Mouse (Mus musculus) common myeloid progenitor, adult 5-6 weeks (primary cell): ENCODE results near the gene 4921509C19Rik. TPM values are rescaled to one million over a fixed set of nuclear protein-coding genes. Genes with fewer than 3 reads are reported as not detected.
"Not testable (repeated sequence)": the region's sequence is repeated elsewhere in the genome, so short reads cannot be mapped to it uniquely, and the experiment has no call there.

ENCODE experiments used
- ATAC-seq: replicated peaks from 2 replicates; pipeline ENCODE4 v1.8.0; 2016; ENCODE audit warnings: low read depth, mild to moderate bottlenecking, moderate TSS enrichment, inconsistent platforms; ENCODE audit not compliant: poor library complexity, severe bottlenecking
- total RNA-seq: library from RNA; stranded (forward); fragments of 200-1000, 187-1606 nt; gene quantifications from 2 replicates; pipeline ENCODE4 v1.2.3, GENCODE M21; 2017

The 4921509C19Rik gene
- total RNA-seq: not detected in 2 replicates

DNA sequence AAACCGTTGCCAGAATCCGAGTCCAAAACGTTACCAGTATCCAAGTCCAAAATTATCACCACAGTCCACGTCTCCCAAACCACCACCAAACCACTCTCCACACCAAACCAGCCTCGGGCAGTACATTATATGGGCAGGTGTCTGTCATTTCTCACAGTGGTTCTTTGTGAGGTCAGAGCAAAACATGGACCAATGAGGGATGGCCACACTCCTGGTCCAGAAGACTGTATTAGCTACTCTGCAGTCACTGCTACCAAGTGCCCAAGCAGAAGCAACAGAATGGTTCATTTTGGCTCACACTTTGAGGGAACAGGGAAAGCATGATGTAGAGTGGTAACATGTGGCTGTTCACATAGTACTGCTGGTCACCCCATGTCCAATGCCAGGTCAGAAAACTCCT lies at the start of gene 4921509C19Rik:
TSS of gene 4921509C19Rik (minus strand) at position 101 of the 400 bp plus-strand sequence.
- ATAC-seq: not testable (repeated sequence)

DNA sequence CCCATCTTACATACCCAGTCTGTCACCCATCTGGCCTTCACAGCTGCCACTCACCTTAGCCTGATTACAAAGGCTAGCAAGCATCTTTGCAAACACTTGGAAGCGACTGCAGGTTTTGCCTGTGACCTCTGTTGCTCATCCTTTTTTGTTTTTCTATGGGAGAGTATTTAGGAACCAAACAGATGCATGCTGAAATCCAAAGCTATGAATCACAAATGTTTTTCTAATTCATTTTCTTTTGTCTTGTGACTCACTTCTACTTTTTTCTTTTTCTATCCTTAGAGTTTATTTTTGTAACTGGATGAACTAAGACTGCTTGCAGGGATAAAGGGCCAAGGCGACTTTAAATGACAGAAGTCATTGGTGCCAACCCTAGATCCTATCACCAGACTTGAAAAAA lies 49.6 kb upstream of the 4921509C19Rik start:
- no peak for ATAC-seq

DNA sequence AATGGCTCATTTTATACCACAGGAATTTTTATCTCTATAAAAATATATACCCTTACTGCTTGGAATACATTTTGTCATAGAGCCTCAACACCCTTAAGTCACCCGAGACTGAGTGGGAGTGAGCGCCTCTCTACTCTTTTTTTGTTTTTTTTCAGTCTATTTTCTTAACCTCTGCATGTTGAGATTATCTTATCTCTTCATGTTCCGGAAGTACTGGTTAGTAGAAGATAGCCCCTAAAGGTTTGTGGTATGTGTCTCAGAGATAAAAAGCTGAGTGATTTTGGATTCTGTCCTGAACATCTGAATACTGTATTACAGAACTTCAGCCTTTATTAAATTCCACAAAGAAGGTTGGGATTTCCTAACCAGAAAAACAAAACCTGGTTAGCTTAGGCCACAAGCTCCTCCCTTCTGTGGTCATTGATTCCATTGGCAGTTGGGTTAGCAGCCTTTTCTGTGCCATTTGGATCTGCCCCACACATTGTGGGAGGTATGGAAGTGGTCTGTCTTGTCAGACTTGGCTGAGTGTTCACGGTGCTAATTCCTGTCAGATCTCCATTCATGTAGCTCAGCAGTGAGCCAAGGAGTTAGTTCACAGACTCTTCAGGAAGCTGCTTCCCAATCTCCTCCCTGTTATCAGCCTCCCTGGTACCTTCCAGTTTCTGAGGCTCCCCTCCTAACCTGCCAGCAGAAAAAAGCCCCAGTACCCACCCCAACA lies 48.5 kb upstream of the 4921509C19Rik start:
- peak; percentile 76 for ATAC-seq

DNA sequence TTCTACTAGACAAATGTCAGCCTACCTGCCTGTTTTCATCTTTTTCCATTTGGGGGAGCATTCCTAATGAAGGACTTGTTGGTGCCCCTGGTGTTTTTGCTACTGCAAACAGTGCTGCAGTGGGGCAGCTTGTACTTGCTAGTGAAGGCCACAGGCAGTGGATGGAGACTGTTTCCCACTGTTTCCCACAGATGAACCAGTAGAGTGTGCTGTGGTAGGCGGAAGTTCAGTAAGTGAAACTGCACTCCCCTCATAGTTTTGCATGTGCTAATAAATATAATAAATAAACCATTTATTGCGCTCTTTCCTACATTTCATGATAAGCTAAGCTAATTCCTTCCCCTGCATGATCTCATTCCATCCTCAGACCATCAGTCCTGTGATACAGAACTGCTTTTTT lies 43.0 kb upstream of the 4921509C19Rik start:
- 0 out of 2 replicates have a peak, but pooled peaks have one; percentile 42 for ATAC-seq

DNA sequence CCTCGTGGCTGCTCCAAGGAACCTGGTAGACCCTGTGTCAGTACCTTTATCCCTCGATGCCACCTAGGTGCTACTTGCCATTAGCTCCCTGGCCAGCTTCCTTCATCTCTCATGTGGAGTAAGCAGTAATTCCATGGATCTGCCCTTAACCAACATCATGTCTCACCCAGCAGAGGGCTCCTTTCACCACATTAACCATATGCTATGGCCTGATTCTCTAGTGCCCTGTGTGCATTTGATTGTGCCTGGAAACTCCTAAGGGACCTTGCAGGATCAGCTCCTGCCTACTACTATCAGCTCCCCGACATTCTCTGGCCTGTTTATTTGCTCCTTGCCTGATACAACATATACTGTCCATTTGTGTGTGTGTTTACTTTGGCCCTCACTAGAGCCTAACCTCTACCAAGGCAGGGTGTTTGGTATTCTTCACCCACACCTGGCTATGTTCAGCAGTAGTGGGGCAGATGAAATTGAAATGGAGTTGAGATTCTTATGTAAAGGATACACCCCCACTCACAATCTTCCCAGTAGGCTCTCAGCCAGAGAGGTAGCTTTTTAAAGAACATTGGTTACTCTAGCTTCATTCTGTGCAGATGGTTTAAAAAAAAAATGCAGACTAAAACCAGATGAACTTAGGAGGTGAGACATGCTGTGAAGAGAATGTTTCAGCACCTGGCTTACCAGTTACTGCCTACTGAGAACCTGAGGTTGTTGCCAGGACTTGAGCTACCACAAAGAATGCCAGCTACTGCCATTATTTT lies 37.8 kb upstream of the 4921509C19Rik start:
- 0 out of 2 replicates have a peak, but pooled peaks have one; percentile 25 for ATAC-seq

DNA sequence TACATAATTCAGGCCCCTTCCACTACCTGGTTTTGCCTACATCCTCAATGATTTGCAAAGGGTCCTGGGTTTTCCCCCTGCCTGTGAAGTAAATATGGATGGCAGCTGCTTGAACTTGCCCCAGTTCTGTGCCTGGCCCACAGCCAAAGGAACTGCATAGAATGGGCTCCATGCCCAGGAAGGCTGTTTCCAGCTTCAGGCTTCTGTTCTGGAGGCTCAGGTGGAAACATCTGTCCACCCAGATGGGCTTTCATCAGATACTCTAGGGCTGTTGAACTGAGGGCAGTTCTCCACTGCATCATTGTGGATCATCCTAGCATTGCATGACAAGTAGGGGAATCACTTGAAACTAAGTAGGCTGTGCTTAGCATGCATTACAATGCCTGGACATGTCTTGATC lies 36.2 kb upstream of the 4921509C19Rik start:
- ATAC-seq: no peak

DNA sequence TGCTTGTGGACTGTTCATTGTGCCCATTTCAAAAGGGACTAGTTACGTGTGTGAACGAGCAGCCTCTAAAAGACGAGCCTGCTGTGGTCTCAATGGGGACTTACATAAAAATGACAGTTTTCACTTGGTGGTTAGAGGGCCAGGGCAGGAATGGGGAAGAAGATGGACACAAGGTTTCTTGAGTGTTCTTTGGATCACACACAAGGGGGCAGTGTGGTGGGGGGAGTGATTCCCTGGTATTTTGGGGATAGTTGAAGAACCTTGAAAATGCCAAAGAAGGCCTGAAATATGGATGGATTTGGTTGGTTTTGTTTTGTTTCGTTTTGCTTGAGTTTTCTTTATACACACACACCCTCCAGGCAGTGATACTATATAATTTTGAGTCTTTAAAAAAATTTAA lies 28.3 kb upstream of the 4921509C19Rik start:
- ATAC-seq: peak; percentile 50; the same call in 1 of the 2 replicates

DNA sequence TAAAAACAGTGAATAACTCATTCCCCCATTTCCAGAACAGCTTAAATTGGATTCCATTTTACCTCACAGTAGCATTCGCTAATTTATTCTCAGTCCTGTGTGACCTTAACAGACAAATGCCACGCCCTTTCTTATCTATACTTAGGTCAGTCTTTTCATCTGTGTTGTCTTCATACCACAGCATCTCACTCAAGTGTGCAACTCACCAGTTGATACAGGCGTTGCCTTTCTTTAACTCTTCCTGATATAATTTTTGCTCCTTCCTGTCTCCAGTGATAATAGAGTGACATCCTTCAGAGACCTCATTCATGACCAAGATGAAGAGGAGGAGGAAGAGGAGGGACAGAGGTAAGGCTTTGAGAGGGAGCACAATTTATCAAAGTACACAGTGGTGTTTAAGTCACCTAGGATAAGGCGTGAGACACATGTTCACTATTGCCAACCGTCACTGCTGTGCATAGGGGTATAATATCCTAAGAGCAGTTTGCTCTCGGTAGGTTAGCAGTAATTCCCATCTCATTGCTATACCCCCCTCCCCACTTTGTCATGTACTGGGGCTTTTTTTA lies 24.6 kb upstream of the 4921509C19Rik start:
- ATAC-seq: no peak; the same call in 1 of the 2 replicates

DNA sequence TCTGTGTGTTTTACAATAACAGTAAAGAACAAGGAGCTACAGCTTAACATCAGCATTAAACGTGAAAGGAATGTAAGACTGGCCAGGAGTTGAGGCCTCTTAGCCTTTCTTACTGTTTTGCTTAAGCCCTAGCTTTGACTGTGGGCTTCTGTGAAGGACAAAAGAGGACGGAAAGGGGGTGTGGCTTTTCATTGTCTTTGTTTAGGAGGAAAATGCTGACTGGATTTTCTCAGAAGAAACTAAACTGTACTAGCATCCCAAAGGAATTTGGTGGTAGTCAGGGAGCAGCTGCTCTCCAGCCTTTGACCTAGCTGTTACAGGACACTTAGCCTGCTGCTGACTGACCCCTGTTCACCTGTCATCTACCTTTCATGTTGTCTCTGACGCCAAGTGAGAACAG lies 22.4 kb upstream of the 4921509C19Rik start:
- ATAC-seq: no peak

DNA sequence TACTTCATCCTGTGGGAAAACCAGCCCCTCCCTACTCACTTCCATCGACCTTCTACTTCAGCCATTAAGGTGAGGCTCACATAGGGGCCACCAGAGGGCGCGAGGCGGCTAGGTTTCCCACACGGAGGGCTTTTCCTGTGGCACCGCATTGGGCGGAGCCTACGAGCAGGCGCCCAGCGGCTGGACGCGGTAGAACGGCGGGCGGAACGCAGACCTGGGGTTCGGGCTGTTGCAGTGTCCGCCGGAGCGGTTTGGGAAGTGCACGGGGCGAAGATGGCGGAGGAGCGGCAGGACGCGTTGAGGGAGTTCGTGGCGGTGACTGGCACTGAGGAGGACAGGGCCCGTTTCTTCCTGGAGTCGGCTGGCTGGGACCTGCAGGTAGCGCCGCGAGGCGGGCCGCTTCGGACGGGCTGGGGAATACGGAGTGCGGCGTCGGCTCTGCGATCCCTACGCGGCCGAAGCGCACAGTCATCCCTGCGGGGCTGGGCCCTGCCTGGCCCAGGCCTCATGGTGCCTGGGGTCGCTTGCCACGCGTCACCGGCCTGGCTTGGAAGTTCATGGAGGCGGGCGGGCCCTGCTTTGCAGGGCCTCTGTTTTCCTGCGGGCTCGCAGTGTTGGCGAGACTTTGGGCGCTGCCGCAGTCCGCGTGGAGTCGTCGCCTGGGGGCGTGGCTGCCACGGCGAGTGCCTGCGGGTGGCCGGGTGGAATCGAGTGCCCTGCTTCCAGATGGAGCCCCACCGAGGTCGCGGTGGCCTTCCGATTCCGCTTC lies 18.3 kb upstream of the 4921509C19Rik start, which contains the start of gene Nsfl1c:
TSS of gene Nsfl1c (plus strand) at position 148 of the 769 bp plus-strand sequence.
- peak; percentile 100 for ATAC-seq

DNA sequence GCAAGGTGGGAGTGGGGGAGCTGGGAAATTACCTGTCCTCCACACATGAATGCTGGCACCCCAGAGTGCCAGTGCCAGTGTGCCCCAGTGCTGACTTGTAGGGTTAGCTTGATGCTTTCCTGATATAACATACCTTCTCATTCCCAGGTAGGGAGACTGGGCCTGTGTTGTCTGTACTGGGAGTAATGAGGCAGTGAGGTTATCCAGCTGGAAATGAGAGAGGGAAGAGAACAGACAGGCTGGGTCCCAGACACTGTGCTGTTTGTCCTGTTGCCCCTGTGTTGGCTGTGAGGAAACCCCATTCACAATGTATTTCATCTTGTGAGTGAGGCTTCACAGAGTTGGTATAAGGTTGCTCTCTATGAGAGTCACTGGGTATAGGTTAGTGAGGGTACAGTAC lies 10.5 kb upstream of the 4921509C19Rik start:
- ATAC-seq: no peak

DNA sequence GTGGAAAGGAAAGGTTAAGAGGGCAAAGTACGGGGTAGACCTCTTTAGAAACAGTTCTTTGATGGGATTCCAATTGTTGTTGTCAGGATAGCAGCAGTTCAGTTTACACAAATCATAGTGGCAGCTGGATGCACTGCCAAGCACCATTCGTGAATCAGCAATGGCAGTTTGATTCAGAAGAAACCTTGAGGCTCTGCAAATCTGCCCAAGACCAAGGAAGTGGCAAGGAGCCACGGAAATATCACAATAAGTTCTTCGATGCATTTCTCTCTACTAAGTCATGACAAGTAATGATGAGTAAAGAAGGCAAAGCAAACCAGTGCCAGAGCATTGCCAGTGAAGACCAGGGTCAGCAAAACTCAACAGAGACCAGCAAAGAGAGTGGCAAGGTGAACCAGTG lies 41.0 kb downstream of the 4921509C19Rik start:
- ATAC-seq: not testable (repeated sequence)

DNA sequence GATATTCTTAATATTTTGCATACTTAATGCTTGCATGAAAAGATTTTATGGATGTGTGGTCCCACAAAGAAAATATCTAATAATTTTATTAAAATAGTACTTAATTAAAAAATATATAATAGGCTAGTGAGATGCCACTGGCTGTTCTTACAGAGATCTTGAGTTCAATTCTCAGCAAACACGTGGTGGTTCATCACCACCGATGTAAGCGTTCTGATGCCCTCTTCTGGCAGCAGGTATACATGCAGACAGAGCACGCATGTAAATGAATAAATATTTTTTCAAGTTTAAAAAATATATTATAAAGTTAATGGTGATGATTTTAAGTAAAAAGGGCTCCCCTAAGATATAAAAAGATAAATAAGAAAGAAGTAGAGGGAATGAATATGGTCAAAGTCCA lies 41.8 kb downstream of the 4921509C19Rik start:
- ATAC-seq: not testable (repeated sequence)

Other genes with a start within 250 kb of the 4921509C19Rik start
- gene Nsfl1c, start 18.0 kb upstream of the 4921509C19Rik start, total RNA-seq: 111 and 129 TPM in 2 replicates
- 31.1 and 35.6 TPM in 2 replicates for gene Fkbp1a, start 66.3 kb upstream of the 4921509C19Rik start, total RNA-seq
- not detected in 2 replicates for gene Sdcbp2, start 96.5 kb upstream of the 4921509C19Rik start, total RNA-seq
- not detected in 2 replicates for gene Snph, start 156.4 kb upstream of the 4921509C19Rik start, total RNA-seq
- gene Rad21l, start 192.4 kb upstream of the 4921509C19Rik start, total RNA-seq: not detected in 2 replicates
- not detected in 2 replicates for gene Tmem74b, start 225.9 kb upstream of the 4921509C19Rik start, total RNA-seq